Mouse (Mus musculus) spleen, adult 2 months (tissue): ENCODE measurements around the gene Pa2g4.

ENCODE experiments used
- CTCF ChIP-seq: fragments of 200-500 bp; IDR thresholded peaks from 2 replicates; pipeline ENCODE4 v1.5.1; 2011; ENCODE audit warnings: mild to moderate bottlenecking, inconsistent platforms; ENCODE audit not compliant: insufficient read depth, insufficient read length, insufficient replicate concordance; ENCODE audit errors: extremely low read depth
- POLR2A ChIP-seq: fragments of 200-500 bp; IDR thresholded peaks from 2 replicates; pipeline ENCODE4 v1.6.1; 2011; ENCODE audit warnings: low read depth, low read length, inconsistent platforms

DNA sequence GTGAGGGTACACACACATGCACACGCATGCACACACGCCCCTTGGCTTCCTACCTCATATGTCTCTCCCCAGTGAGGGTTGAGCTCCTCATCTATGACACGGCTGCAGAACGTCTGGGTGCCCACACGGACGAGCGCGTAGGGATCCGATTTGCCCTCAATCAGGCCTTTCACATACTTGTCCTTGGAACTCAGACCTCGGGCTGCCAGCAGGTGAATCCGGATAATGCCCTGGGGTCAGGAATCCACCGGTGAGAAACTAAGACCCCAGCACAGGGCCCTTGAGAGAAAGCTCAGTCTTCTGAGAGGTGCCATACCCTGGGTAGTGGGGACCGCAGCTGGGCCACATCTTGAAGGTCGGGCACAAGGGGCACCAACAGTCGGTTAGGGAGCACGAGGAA, 45.2 kb downstream of the Pa2g4 start:
- TF ChIP-seq CTCF (no peak), POLR2A (no peak)
